Mouse (Mus musculus) cerebellum, adult 2 months (tissue): ENCODE results near the gene Pou2af1.

Experiments
- CTCF ChIP-seq: fragments of 200-500 bp; IDR thresholded peaks from 2 replicates; pipeline ENCODE4 v1.5.1; 2011; ENCODE audit warnings: low read depth, mild to moderate bottlenecking, control low read depth, low read length, moderate library complexity, borderline replicate concordance; ENCODE audit not compliant: insufficient read depth
- POLR2A ChIP-seq: fragments of 200-500 bp; IDR thresholded peaks from 2 replicates; pipeline ENCODE4 v1.6.1; 2011; ENCODE audit warnings: low read length, control low read depth, borderline replicate concordance; ENCODE audit not compliant: insufficient read depth

- TF ChIP-seq CTCF (no peak), POLR2A (no peak)
These were observed 44.9 kb downstream of the Pou2af1 start for GRCm38 (mm10) chr9:51258426-51258825.
